Mouse (Mus musculus): ENCODE results near the gene Capn9.

The Capn9 gene

DNA sequence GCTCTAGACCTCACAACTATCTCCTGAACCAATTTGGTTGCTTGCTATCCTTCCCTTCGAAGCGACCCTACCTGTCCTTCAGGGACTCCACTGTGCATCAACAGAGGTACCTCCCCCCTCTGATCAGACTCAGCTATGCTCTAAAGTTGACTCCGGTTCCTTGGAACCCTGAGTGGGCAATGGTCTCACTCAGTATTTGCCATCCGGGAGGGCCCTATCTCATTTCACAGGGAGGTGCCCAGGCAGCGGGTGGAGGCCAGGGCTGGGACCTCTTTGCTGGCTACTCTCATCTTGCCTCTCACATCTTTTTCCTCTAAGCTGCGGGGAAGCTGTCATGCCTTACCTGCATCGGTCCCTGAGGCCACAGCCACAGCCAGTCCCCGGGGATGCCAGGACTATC is at the start of gene Capn9:
Capn9 (plus strand) TSS at position 301 of the 400 bp plus-strand sequence.
- in situ Hi-C loops (cut with MboI; ENCODE audit: unreplicated experiment in 2 of 2), result no loop called here

DNA sequence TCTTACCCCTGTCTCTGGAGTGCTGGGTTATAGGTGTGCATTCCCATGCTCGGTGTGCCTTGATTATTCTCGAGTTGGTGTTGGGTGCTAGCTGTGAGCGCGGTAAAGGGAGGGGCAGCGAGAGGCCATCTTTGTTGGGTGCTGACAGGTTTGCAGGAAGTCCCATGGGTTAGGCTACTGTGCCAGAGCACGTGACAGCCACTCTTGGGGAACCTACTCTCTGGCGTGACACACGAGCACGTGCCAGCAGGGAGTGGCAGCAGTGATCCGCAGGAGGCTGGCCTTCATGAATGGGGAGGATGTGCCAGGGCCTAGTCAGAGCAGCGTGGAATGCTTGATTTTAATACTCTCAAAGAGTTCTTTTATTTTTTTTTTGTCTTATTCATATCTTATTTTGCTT is 49.6 kb upstream of the Capn9 start:
- in situ Hi-C loops (cut with MboI; ENCODE audit: unreplicated experiment in 2 of 2), result no loop called here

- in situ Hi-C loops (cut with MboI; ENCODE audit: unreplicated experiment in 2 of 2), result no loop called here
Observed at GRCm38 (mm10) chr8:124530076-124530475, 45.8 kb upstream of the Capn9 start.

DNA sequence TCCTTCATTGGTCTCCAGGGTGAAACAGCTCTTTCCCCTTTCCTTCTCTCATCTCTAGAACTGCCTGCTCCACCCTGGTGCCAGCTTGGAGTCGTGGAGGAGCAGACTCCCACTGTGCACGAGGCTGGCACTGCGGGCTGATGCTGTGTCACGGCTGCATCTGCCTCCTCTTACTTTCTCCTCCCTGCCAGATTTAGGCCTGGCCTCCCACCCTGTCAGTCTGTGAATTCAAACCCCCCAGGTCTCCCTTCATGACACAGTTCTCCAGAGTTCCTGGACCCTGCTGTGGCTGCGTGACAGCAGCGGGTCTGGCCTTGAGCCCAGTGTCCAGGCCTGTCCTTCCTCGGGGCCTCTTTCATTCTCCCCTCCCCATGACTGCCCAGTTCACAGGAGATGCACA is 45.4 kb upstream of the Capn9 start:
- in situ Hi-C loops (cut with MboI; ENCODE audit: unreplicated experiment in 2 of 2), result no loop called here

- in situ Hi-C loops (cut with MboI; ENCODE audit: unreplicated experiment in 2 of 2), result no loop called here
Observed at GRCm38 (mm10) chr8:124530996-124531395, 44.9 kb upstream of the Capn9 start.

- in situ Hi-C loops (cut with MboI; ENCODE audit: unreplicated experiment in 2 of 2), result no loop called here
Observed at GRCm38 (mm10) chr8:124532626-124533025, 43.3 kb upstream of the Capn9 start.

DNA sequence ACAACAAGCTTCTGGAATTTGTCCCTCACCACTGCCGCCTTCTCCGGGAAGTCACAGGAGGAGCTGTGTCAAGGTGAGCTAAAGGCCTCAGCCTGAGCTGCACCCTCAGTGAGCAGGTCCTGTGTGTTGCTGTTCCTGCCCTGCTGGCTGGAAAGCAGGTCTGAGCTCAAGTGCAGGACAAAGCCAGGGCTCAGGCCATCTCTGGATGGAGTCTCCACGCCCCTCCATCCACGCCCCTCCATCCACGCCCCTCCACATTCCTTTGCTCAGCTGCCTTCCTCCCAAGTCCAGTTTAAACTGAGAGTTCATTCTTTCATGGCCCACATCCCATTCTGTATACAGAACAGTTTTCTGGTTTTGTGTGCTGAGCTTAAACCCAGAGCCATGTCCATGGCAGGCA is 40.5 kb upstream of the Capn9 start:
- in situ Hi-C loops (cut with MboI; ENCODE audit: unreplicated experiment in 2 of 2), result no loop called here

GRCm38 (mm10) chr8:124540906-124541305 is 35.0 kb upstream of the Capn9 start:
- in situ Hi-C loops (cut with MboI; ENCODE audit: unreplicated experiment in 2 of 2), result no loop called here

GRCm38 (mm10) chr8:124542001-124542400 is 33.9 kb upstream of the Capn9 start:
- in situ Hi-C loops (cut with MboI; ENCODE audit: unreplicated experiment in 2 of 2), result no loop called here

GRCm38 (mm10) chr8:124543272-124543671 is 32.6 kb upstream of the Capn9 start:
- in situ Hi-C loops (cut with MboI; ENCODE audit: unreplicated experiment in 2 of 2), result no loop called here

DNA sequence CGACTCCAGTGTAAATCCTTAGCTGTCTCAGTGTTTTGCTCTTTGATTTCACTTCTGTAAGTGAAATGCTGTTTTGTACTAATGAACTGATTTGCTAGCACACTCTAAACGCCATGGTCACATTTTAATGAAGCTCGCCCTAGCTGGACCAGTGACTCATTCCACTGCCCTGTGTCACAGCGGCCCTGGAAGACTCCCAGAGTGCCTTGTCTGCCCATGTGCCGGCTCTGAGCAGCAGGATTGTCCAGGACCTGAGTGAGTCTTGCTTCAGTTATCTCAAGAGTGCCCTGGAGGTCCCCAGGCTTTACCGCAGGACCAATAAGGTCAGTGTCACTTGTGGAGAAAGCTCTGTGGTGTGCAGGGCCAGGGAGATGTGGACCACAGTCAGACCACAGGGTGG is 29.5 kb upstream of the Capn9 start:
- in situ Hi-C loops (cut with MboI; ENCODE audit: unreplicated experiment in 2 of 2), result no loop called here

- in situ Hi-C loops (cut with MboI; ENCODE audit: unreplicated experiment in 2 of 2), result no loop called here
Observed at GRCm38 (mm10) chr8:124546815-124547214, 29.1 kb upstream of the Capn9 start.

DNA sequence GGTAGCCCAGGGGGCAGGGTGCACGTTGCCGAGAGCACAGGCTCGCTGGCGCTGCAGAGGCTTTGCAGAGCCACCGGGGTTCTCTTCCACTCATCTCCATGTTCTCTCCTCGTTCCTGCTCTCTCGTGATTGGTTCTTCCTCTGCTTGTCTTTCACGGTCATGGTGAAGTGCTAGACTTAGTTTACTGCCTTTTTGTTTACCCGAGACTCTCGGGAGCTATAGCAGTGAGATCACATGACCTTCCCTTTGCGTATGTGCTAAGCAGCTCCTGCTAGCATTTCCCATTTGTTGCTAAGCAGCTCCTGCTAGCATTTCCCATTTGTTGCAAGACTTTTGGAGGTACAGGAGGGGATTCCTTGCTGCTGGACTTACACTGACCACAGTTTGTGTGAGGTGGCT is 28.6 kb upstream of the Capn9 start:
- in situ Hi-C loops (cut with MboI; ENCODE audit: unreplicated experiment in 2 of 2), result no loop called here

GRCm38 (mm10) chr8:124548187-124548586 is 27.7 kb upstream of the Capn9 start:
- in situ Hi-C loops (cut with MboI; ENCODE audit: unreplicated experiment in 2 of 2), result no loop called here

DNA sequence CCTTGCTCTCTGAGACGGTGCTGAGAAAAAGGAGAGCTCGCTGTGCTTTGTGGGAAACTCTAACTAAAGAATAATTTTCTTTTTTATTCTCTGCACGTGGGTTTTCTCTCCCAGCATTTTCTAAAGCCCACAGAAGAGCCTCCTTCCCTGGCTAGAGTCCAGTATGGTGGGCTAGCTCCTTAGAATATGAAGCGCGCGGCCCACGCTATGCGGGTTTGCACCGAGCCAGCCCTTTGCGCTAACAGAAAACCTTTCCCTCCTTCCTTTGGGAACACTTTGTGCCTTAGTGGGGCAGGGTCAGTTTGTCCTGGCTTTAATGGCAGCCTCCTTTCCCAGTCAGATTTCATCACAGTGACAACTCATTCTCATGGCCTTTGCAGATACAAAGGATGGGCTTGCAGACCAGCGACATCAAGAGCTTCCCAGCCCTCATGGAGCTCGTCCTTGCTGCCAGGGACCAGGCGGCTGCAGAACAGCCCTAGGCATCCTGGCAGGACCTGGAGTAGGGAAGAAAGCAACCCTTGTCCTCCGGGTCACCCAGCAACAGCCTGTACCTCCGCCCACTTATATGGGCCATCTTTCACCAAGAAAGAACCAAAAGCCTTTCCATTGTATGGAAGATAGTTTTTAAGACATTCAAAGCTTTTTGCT is 24.8 kb upstream of the Capn9 start:
- in situ Hi-C loops (cut with MboI; ENCODE audit: unreplicated experiment in 2 of 2), result loop anchor here in 1 of 2 experiments (25.0 kb wide), 1 partner anchor 764 kb away; no protein-coding TSS in a partner anchor

DNA sequence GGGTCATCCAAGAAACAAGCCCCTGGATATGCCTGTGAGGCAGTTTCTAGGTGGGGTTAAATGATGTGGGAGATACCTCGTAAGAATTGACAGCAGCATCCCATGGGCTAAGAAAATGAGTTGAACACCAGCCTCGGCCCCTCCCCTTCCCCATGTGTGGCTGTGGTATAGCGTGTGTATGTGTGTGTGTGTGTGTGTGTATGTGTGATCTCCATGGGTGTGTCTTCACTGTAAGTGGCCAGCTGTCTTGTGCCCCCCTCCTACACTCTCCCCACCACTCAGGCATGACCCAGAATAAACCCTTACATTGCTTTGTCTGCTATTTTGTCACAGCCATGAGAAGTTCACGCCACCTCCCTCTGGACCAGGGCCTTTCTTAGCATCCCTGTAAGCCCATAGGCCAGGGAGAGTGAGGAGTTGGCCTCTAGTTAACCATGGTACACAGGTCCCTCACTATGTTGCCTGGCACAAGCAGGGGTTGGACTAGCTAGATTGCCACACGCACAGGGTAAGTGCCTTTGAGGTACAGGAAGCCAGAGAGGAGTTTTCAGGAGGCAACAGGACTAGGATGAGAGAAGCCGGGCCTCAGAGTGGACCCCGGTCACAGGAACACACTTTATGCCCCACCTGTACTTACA is 20.7 kb upstream of the Capn9 start:
- in situ Hi-C loops (cut with MboI; ENCODE audit: unreplicated experiment in 2 of 2), result loop anchor here in 1 of 2 experiments (25.0 kb wide), 1 partner anchor 768 kb away; no protein-coding TSS in a partner anchor

- in situ Hi-C loops (cut with MboI; ENCODE audit: unreplicated experiment in 2 of 2), result loop anchor here in 1 of 2 experiments (25.0 kb wide), 1 partner anchor 769 kb away; no protein-coding TSS in a partner anchor
Observed at GRCm38 (mm10) chr8:124556164-124556563, 19.7 kb upstream of the Capn9 start.

DNA sequence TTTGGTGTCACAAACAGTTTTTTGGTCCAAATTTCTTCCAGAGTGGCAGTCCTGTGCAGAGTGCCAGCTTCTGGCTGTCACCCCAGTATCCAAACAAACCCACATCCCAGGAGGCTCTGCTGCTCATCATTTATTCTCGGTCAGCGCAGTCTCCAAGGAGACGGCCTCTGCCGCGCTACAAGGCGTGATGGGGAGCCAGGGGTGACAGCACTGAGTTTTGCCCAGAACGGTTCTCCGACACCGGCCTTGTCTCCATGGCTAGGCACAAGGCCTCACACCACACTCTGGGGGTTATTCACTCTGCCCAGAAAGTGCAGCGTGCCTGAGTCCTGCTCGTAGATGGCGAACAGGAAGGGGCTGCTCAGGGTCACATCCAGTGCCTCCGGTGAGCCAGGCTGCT is 19.3 kb upstream of the Capn9 start:
- in situ Hi-C loops (cut with MboI; ENCODE audit: unreplicated experiment in 2 of 2), result loop anchor here in 1 of 2 experiments (25.0 kb wide), 1 partner anchor 769 kb away; no protein-coding TSS in a partner anchor

GRCm38 (mm10) chr8:124557476-124557875 is 18.4 kb upstream of the Capn9 start:
- in situ Hi-C loops (cut with MboI; ENCODE audit: unreplicated experiment in 2 of 2), result loop anchor here in 1 of 2 experiments (25.0 kb wide), 1 partner anchor 770 kb away; no protein-coding TSS in a partner anchor

GRCm38 (mm10) chr8:124567126-124567525 is 8.8 kb upstream of the Capn9 start:
- in situ Hi-C loops (cut with MboI; ENCODE audit: unreplicated experiment in 2 of 2), result loop anchor here (5.0 to 25.0 kb wide), 3 partner anchors 165 to 780 kb away; no protein-coding TSS in a partner anchor

DNA sequence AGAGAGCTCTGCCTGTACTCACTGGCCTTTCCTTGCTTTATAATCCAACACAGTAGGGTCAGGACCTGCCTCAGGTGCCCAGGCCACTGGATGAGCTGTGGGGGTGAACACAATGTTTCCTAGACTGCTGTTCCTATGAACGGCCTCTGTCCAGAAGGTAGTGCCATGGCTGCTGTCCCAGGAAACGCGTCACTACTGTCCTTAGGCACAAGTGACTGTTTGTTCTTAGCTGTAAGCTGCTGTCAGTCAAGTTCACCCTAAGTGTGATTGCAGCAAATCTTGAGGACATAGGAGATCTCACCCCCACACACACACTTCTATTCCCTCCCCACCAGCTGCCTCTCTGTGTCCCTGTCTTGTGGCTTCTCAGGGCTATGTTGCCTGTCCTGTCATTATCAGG is 8.3 kb upstream of the Capn9 start:
- in situ Hi-C loops (cut with MboI; ENCODE audit: unreplicated experiment in 2 of 2), result loop anchor here (5.0 to 25.0 kb wide), 3 partner anchors 165 to 780 kb away; no protein-coding TSS in a partner anchor

DNA sequence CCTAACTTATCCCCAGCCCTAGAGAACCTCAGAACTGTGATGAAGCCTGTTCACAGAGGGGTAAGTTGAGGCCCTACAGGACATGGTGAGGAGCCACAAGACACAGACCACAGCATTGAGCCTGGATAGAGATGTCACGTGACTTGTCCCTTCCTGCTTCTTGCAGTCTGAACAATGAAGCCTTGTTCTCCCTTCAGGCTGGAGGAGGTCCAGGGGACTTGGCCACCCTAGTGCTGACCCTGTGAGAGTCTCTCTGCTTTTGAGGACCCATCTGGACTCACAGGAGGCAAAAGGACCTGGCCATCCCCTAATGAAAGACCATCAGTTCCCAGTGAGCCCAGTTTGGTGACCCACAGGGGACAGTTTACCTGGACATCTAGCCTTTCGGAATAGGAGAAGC is 6.8 kb upstream of the Capn9 start:
- in situ Hi-C loops (cut with MboI; ENCODE audit: unreplicated experiment in 2 of 2), result loop anchor here (5.0 to 25.0 kb wide), 3 partner anchors 167 to 782 kb away; no protein-coding TSS in a partner anchor

Data from v-Abl transformed pro-B cells (cell line).